Mouse (Mus musculus): ENCODE results near the gene Rimkla.

Rimkla gene

DNA sequence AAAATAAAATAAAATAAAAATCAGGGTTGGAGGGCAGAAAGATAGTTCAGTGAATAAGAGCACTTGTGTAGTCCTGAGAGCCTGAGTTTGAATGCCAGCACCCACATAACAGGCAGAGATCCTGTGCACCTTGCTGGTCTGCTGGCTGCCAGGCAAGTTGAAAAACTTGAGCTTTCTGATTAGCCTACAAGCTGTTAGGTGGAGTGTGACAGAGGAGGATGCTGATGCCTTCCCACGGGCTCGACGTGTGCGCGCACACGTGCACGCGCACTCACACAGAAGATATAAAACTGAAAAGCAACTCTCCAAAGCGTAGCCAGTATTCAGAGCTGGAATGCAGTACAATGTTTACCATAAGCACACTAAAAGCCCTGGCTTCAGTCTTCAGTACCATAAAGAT, 19.9 kb downstream of the Rimkla start:
- ATAC-seq (ENCODE audit: insufficient number of reproducible peaks, low FRiP score, low TSS enrichment): no peak

DNA sequence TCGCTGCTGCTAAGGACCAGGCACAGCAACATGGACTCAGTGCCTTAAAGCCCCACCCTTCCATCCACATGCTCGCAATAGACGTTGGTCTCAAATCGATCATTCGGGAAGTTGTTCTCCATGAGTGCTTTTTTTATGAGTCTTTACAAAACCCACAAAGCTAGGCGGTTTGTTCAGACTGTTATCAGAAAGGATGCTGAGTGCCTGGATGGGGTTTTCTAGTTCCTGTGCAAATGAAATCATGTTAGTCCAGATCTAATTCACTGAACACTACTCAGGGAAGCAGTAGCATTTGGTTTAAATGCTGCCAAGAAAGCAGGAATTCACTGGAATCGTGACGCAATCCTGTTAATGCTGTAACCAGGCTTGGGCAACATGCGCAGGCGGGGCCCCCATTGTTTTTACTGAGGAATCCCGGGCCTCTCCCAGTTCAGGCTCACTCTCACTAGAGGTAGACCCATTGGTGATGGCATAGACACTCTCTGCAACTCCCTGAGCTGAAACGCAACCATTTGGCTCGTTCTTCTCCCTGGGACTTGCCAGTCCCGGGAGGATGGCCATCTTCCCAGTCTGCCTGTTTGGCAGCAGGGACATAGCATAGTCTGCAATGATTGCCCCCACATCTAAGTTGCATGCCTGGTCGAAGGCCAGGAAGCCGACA, 24.6 kb downstream of the Rimkla start:
- 0 out of 2 replicates have a peak, but pooled peaks have one; percentile 48 for ATAC-seq (ENCODE audit: insufficient number of reproducible peaks, low FRiP score, low TSS enrichment)

- ATAC-seq (ENCODE audit: insufficient number of reproducible peaks, low FRiP score, low TSS enrichment): no peak
Measured at GRCm38 (mm10) chr4:119465841-119466240, 26.6 kb downstream of the Rimkla start.

DNA sequence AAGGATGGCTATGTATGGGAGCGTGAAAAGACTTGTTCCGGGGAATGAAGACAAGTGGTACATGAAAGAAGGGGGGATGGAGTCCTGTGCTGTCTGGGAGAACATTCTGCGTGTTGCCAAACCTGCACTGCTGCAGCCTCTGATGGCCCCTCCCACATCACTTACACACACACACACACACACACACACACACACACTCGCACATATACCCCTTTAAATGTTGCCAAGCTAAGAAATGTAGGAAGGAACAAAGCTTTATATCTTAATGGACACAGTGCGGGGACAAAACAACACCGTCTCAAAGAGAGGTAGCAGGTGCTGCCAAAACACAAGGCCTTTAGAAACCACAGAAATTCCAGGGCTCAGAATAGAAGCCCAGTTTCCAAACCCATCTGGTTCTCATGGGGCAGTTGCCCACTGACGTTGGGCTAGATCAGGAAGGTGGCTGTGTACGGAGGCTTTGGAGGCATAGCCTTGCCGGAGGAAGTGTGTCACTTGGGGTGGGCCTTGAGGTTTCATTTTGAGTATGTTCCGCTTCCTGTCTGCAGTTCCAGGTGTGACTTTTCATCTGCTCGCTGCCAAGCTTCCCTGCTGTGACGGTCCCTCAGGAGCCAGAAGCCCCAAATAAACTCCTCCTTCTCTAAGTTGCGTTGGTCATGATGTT, 28.5 kb downstream of the Rimkla start:
- ATAC-seq (ENCODE audit: insufficient number of reproducible peaks, low FRiP score, low TSS enrichment): no peak

DNA sequence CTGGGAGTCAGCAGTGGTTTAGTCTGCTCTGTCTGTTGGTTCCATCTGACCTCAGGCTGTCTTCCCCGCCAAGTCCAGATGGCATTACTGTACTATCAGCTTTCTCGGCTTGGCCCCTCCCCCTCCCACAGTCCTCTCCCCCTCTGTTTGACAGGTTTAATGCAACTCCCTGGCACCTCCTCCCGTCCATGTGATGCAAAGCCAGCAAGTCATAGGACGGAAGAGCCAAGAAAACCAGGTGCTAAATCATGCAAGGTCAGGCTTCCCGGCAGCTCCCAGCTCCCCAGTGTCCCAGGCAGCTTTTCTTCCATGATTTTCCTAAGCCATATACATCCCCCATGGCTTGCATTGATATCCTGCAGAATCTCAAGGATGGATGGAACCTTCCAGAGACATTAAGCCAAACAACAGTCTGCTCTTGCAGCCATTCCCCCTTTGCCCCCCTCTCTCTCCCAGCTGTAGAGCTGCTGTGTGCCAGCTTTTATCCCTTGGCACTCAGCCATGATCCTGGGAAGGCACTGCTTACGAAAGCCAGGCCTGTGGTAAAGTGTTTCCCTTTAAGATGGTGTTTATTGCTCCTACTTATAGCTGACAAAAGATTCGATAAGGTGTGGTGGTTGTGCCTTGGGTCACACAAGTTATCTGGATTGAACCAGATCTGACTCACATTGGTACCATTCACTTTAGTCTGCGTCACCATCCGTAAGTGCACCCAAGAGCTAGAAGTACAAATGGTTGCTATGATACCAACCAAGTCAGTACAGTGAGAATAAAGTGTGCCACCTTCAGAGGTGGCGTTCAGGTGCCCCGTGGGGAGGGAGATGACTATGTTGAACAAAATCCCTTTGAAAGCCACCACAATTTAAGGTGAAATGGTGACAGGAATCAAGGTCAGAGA, 29.3 kb downstream of the Rimkla start:
- peak; percentile 60 for ATAC-seq (ENCODE audit: insufficient number of reproducible peaks, low FRiP score, low TSS enrichment)

DNA sequence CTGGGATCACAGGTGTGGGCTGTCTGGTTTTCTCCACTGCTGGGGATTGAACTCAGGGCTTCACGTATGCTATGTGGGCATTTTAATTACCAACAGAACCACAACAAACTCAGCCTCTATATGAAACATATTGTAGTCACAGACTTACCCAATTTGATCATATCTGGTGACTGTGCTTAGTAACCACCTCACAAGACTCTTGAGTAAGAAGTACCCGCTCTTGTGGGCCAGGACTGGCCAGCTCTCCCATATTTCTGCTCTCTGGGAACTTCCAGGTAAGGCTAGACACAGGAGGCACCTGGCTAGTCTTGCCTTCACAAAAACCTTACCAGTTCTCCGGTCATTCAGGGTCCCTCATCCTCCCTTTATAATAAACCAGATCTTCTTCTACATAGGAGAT, 30.0 kb downstream of the Rimkla start:
- ATAC-seq (ENCODE audit: insufficient number of reproducible peaks, low FRiP score, low TSS enrichment): no peak

GRCm38 (mm10) chr4:119460728-119461141, 31.7 kb downstream of the Rimkla start:
- peak; percentile 75 for ATAC-seq (ENCODE audit: insufficient number of reproducible peaks, low FRiP score, low TSS enrichment)

DNA sequence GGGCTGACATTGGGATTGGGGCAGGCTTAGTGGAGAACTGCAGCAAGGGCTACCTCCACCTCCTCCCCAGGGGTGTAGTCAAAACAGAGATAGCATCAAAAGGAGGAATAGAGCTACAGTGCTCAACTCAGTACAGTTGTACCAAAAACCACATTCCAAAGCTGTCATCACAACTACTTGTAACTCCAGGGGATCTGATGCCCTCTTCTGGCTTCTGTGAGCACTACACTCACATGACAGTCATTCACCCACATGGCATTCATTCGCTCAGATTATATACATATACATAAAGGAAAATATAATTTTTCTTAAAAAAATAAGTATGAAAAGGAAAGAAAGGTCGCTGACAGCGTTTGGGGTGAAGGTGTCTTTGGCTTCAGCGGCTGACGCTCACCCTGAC, 32.1 kb downstream of the Rimkla start:
- ATAC-seq (ENCODE audit: insufficient number of reproducible peaks, low FRiP score, low TSS enrichment): no peak

DNA sequence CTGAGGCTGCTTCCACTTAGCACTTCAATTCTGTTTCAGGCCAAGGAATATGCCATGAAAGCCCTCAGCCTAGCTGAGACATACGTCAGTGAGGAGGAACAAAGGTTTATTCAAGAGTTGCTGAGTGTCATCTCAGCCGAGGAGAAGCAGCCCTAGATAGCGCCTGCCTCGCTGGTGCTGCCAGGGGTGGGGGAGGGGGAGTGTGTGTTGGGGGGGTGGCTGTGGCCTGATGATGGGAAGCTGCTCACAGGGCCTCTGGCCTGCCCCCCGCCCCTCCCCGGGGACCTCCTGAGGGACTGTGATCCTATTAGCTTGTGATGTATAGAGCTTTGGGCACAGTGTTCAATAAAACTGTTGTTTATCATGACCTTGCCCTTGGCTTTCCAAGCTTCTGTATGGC, 38.9 kb downstream of the Rimkla start:
- no peak for ATAC-seq (ENCODE audit: insufficient number of reproducible peaks, low FRiP score, low TSS enrichment)

DNA sequence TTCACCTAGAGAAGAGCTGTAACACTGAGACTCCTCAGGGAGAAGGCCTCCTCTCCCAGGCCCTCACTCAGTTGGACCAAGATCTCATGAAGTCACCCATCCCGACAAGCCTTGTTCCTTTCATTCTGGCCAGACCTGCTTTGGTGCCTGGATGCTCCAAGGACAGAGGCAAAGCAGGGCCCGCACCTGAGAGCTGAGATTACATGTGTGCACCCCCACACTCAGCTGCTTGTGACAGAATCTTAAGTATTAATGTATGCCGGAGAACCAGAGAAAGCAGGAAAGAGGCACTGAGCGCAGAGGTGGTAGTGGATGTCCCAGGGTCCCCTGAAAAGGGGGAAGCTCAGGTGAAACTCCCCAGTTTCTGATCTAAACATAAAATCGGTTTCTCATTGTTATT, 39.3 kb downstream of the Rimkla start:
- no peak for ATAC-seq (ENCODE audit: insufficient number of reproducible peaks, low FRiP score, low TSS enrichment)

DNA sequence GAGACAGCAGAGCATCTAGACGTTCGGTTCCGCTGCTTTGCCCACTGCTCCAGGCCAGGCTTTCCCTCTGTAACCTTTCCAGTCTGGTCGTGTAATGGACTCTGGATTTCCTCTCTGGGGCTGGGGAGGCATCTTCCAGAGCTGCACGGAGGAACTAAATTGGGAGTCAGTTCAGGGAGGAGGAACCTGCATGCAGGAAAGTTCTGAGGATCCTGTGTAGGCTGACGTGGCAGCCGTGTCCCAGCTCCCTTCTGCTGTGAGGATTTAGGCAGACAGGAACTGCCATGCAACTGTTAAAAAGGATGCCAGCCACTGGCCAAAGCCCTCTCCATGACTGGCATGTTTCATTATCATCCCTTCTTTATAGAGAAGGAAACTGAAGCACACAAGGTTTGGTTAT, 42.0 kb downstream of the Rimkla start:
- ATAC-seq (ENCODE audit: insufficient number of reproducible peaks, low FRiP score, low TSS enrichment): no peak

- no peak for ATAC-seq (ENCODE audit: insufficient number of reproducible peaks, low FRiP score, low TSS enrichment)
Measured at GRCm38 (mm10) chr4:119447786-119448185, 44.6 kb downstream of the Rimkla start.

GRCm38 (mm10) chr4:119447261-119447660, 45.2 kb downstream of the Rimkla start:
- ATAC-seq (ENCODE audit: insufficient number of reproducible peaks, low FRiP score, low TSS enrichment): no peak

DNA sequence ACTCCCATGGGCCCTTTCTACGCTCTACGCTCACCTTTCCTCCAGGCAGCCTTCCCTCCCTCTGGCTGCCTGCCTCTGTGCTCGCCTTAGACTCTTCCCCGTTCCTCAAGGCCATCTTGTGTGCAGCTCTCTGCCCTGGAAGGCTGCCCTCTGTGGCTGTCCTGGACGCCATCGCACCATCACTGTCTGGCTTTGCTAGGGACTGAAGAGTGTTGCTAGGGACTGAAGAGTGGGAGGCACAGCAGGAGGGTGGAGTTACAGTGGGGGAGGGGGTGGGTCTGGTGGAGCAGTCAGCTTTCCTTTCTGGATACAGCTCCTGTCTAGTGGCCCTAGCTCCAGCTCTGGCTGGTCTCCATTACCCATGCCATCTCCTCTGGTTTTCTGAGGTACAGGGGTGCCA, 49.9 kb downstream of the Rimkla start:
- no peak for ATAC-seq (ENCODE audit: insufficient number of reproducible peaks, low FRiP score, low TSS enrichment)

DNA sequence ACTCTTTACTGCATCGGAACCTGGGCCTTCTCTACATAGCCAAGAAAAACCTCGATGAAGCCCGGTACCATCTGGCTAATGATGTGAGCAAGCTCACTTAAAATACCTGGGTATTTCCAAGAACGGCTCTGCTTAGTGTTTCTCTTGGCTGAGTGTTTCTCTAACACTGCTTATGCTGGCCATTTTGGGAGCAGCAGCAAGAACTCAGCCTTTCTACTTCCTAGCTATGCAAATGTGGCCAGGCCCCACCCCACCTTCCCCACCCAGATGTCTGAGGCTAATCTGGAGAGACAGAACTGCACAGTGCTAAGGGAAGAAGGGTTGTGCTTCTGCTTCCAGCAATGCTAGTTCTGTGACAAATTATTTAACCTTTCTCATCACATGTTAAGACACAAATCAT, 50.6 kb downstream of the Rimkla start:
- ATAC-seq (ENCODE audit: insufficient number of reproducible peaks, low FRiP score, low TSS enrichment): no peak

DNA sequence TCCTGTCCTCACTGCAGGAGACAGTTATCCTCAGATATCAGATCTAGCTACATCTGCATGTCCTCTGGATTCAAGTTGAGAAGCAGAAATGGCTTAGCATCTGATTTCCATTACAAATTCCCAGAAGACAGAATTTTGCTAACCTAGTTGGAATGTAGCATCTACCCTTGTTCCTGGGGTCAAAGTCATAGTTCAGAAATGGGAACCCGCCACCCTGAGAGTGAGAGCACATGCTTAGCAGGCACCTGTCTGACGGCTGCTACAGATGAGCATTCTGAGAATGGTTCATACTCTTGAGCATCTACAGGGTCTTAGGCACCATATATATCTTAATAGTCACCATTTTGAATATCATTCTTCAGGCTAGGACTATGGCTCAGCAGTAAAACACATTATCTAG, 54.5 kb downstream of the Rimkla start:
- no peak for ATAC-seq (ENCODE audit: insufficient number of reproducible peaks, low FRiP score, low TSS enrichment)

GRCm38 (mm10) chr4:119430678-119431077, 61.8 kb downstream of the Rimkla start:
- ATAC-seq (ENCODE audit: insufficient number of reproducible peaks, low FRiP score, low TSS enrichment): peak; percentile 80

DNA sequence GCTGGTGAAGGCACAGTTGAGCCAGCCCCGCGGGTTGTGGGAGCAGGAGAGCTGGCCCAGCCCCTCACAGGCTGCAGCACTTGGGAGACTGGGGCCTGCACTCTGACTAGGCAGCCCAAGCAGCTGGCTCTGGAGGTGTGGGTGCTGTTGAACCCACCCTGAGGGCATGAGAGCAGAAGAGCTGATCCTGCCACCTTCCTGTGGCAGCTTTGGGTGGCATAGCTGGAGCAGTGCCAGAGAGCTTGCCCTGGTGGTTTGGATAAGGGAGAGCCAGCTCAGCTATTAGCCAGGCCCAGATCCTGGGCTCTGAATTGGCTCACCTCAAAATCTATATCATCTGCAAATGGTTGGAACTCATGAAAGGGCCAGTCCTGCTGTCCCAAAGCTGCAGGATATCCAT, 64.7 kb downstream of the Rimkla start:
- ATAC-seq (ENCODE audit: insufficient number of reproducible peaks, low FRiP score, low TSS enrichment): no peak

- no peak for ATAC-seq (ENCODE audit: insufficient number of reproducible peaks, low FRiP score, low TSS enrichment)
Measured at GRCm38 (mm10) chr4:119425601-119426000, 66.8 kb downstream of the Rimkla start.

DNA sequence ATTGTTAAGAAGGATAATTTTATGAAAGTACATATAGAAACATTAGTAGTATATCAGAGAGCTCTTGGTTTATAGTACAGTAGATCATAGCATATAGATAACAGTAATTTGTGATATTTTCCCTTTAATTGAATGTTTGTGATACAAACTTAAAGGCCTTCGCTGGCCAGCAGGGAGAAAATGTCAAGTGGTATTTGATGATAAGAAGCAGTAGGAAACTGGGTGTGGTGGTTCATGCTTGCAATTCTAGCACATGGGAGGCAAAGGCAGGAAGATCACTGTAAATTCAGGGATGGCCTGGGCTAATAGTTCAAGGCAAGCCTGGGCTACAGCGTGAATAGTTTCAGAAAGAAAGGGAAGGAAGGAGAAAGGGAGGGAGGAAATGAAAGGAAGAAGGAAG, 67.4 kb downstream of the Rimkla start:
- no peak for ATAC-seq (ENCODE audit: insufficient number of reproducible peaks, low FRiP score, low TSS enrichment)

GRCm38 (mm10) chr4:119422294-119422964, 70.0 kb downstream of the Rimkla start, which contains the start of the genes Ppcs and Zmynd12:
Gene Ppcs, minus strand, starts transcription at chr4:119422420.
Gene Zmynd12, plus strand, starts transcription at chr4:119422814.
- ATAC-seq (ENCODE audit: insufficient number of reproducible peaks, low FRiP score, low TSS enrichment): peak; percentile 93
